Comparison of ENCODE assay signal across 9 mouse cellular contexts in genomic region chr1:161039741-161040425, GRCm38 (mm10). TPM values are rescaled to one million over a fixed set of nuclear protein-coding genes. Genes with fewer than 3 reads are reported as not detected.
DNase-seq lines count a peak whose midpoint lies in the region; ATAC-seq and TF ChIP-seq lines count a peak whose summit lies in the region.
"Had no signal": no experiment of that assay in that cellular context is flagged by ENCODE, and none has a peak within 500 bp of the region (broad histone marks: within the 10 kb centered on the region; RNA-seq: fewer than 3 reads in every experiment).

No protein-coding gene starts in this region.

- no peaks in the 10 kb centered on the region for H3K9me3 ChIP-seq in heart, embryonic 10.5 days

- TF ChIP-seq CTCF in bone marrow macrophage, adult 2 months (IDR thresholded peaks at IDR 0.05; ENCODE audit: low read depth, low read length), result no peak

- peak; percentile 80 for DNase-seq in heart, embryonic 10.5 days (ENCODE audit: low spot score)
- DNase-seq in heart, postnatal 25 days (ENCODE audit: low spot score), result no peak
- DNase-seq in right cerebral cortex, adult 18-20 months, result no peak
- no peak for DNase-seq in gastrocnemius, postnatal 14 days
- DNase-seq in gastrocnemius, postnatal 25 days, result no peak

- intact Hi-C loops in heart, postnatal 25 days (cut with DNase I), result no loop called here
- intact Hi-C loops in gastrocnemius, postnatal 14 days (cut with DNase I; ENCODE audit: low total_unique reads), result no loop called here

- peak overlapping the region; percentile 53; the same call in 1 of the 2 replicates for H3K27ac ChIP-seq in heart, embryonic 10.5 days
- H3K27ac ChIP-seq in bone marrow macrophage, adult 2 months (ENCODE audit: insufficient read depth, low read depth, low read length), result peak overlapping the region; percentile 14
- H3K27ac ChIP-seq: macrophage had no signal

- no peak overlapping the region for H3K4me3 ChIP-seq in heart, embryonic 10.5 days
- no peak overlapping the region for H3K4me3 ChIP-seq in bone marrow macrophage, adult 2 months (ENCODE audit: insufficient read depth, low read length)

- ATAC-seq in hematopoietic stem cell, adult 5-6 weeks (replicated peaks in 1 of 2; ENCODE audit: insufficient read depth in 1 of 2, low FRiP score in 2 of 2, low TSS enrichment in 1 of 2, low read depth in 1 of 2, poor library complexity in 2 of 2, severe bottlenecking in 2 of 2), result peak; percentile 7 to 17; a peak in 1 of 4 replicates
- peak; percentile 24 for ATAC-seq in megakaryocyte progenitor cell, adult 5-6 weeks (replicated peaks; ENCODE audit: poor library complexity)

- no peak for TF ChIP-seq POLR2A in bone marrow macrophage, adult 2 months (IDR thresholded peaks at IDR 0.05; ENCODE audit: borderline replicate concordance, low read depth, low read length)

- no peaks in the 10 kb centered on the region for H3K4me1 ChIP-seq in heart, embryonic 10.5 days
- no peaks in the 10 kb centered on the region for H3K4me1 ChIP-seq in bone marrow macrophage, adult 2 months (ENCODE audit: control insufficient read depth, insufficient read depth, low read length)

- peaks cover 55% of the 10 kb centered on the region for H3K36me3 ChIP-seq in heart, embryonic 10.5 days

- 14% methylated on average over 3 of the region's 3 CpGs for WGBS in heart, embryonic 10.5 days

- H3K27me3 ChIP-seq in heart, embryonic 10.5 days (ENCODE audit: insufficient read depth, poor library complexity, severe bottlenecking), result no peaks in the 10 kb centered on the region

RNA-seq across cellular contexts. Expression of gene Zbtb37, which starts 5.2 kb away (rescaled TPM):
- 6.9 and 8.7 TPM in 2 replicates for polyA plus RNA-seq in heart, embryonic 10.5 days (2016; fragmentation: Nextera tagmentation; extraction: Ambion mirVana)
- 10 to 100 TPM; 10.3 to 12.0 TPM for total RNA-seq in heart, postnatal 25 days (2021)
- 8.2 and 8.3 TPM in 2 replicates for polyA plus RNA-seq in bone marrow macrophage, adult 2 months (2012; ENCODE audit: insufficient read depth, insufficient read length, missing spikeins)
- 8.7 and 11.8 TPM in 2 replicates for total RNA-seq in hematopoietic stem cell, adult 5-6 weeks (2017)
- 4.8 and 7.1 TPM in 2 replicates for total RNA-seq in megakaryocyte progenitor cell, adult 5-6 weeks (2015)
- total RNA-seq in megakaryocyte progenitor cell, adult 5-6 weeks (2017), result 3.6 and 6.4 TPM in 2 replicates
- 1 to 10 TPM; 4.6 to 9.1 TPM for total RNA-seq in gastrocnemius, postnatal 14 days (2021)
- 1 to 10 TPM; 4.8 to 7.8 TPM for total RNA-seq in gastrocnemius, postnatal 25 days (2021)

RNA-seq across cellular contexts. Expression of gene Dars2, which starts 30.6 kb away (rescaled TPM):
- 47.8 and 57.3 TPM in 2 replicates for polyA plus RNA-seq in heart, embryonic 10.5 days (2016; fragmentation: Nextera tagmentation; extraction: Ambion mirVana)
- total RNA-seq in heart, postnatal 25 days (2021), result 10 to 100 TPM; 22.1 to 22.3 TPM
- 11.3 and 15.2 TPM in 2 replicates for polyA plus RNA-seq in bone marrow macrophage, adult 2 months (2012; ENCODE audit: insufficient read depth, insufficient read length, missing spikeins)
- total RNA-seq in hematopoietic stem cell, adult 5-6 weeks (2017), result 29.7 and 35.8 TPM in 2 replicates
- total RNA-seq in megakaryocyte progenitor cell, adult 5-6 weeks (2015), result 38.7 and 40.5 TPM in 2 replicates
- total RNA-seq in megakaryocyte progenitor cell, adult 5-6 weeks (2017), result 35.8 and 43.6 TPM in 2 replicates
- 10 to 100 TPM in 1 of 2 experiments, 1 to 10 TPM in 1; 9.9 to 10.2 TPM for total RNA-seq in gastrocnemius, postnatal 14 days (2021)
- 10 to 100 TPM; 11.0 to 11.4 TPM for total RNA-seq in gastrocnemius, postnatal 25 days (2021)

RNA-seq across cellular contexts. Expression of gene Cenpl, which starts 30.6 kb away (rescaled TPM):
- polyA plus RNA-seq in heart, embryonic 10.5 days (2016; fragmentation: Nextera tagmentation; extraction: Ambion mirVana), result 21.6 and 25.5 TPM in 2 replicates
- 1 to 10 TPM in 1 of 2 experiments, under 1 TPM in 1; 0.94 to 1.1 TPM for total RNA-seq in heart, postnatal 25 days (2021)
- polyA plus RNA-seq in bone marrow macrophage, adult 2 months (2012; ENCODE audit: insufficient read depth, insufficient read length, missing spikeins), result 21.5 and 22.1 TPM in 2 replicates
- total RNA-seq in hematopoietic stem cell, adult 5-6 weeks (2017), result 6.2 and 7.2 TPM in 2 replicates
- total RNA-seq in megakaryocyte progenitor cell, adult 5-6 weeks (2015), result 38.1 and 41.3 TPM in 2 replicates
- 7.3 and 8.3 TPM in 2 replicates for total RNA-seq in megakaryocyte progenitor cell, adult 5-6 weeks (2017)
- 1 to 10 TPM; 1.2 to 1.4 TPM for total RNA-seq in gastrocnemius, postnatal 14 days (2021)
- under 1 TPM; 0.51 to 0.62 TPM for total RNA-seq in gastrocnemius, postnatal 25 days (2021)
